Mouse (Mus musculus): Measurements from ENCODE around the gene Nmnat3. TPM values are rescaled to one million over a fixed set of nuclear protein-coding genes. Genes with fewer than 3 reads are reported as not detected.

Gene Nmnat3
- polyA plus RNA-seq, 1 experiment from 2014 or later, result 7.7 TPM

DNA sequence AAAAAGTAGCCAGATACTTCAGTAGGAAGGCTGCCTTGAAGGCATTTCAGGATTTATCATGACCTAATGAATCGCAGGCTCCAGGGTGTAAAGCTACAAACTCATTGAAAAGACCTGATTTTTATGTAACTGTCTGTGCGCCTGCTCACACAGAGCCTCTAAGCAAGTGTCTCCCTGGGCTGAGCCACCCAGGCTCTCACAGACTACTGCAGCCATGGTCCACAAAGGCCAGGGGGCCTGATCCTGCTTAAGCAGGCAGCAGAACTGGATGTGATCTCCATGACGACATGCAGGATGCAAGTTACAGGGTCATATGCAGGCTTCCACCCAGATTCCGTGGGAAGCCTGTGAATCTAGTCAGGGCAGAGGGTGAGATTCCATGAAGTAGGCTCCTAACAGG lies 106.3 kb downstream of the Nmnat3 start:
- H3K27me3 ChIP-seq (ENCODE audit: control insufficient read depth, insufficient read depth, low read length), result no peaks in the 10 kb centered on the region
- H3K9ac ChIP-seq (ENCODE audit: low read length), result no peak overlapping the region
- no peak overlapping the region for H3K4me2 ChIP-seq (replicated peaks; ENCODE audit: low read depth)
- WGBS, result 82% methylated on average over 4 of the region's 4 CpGs
- TF ChIP-seq CTCF (IDR thresholded peaks at IDR 0.05; ENCODE audit: low read depth) (no peak), EP300 (optimal IDR thresholded peaks at IDR 0.05) (no peak)
- H3K4me1 ChIP-seq (replicated peaks; ENCODE audit: control insufficient read depth, insufficient read depth), result no peaks in the 10 kb centered on the region
- no peaks in the 10 kb centered on the region for H3K36me3 ChIP-seq (ENCODE audit: control insufficient read depth, insufficient read depth, low read length)
- H3K27ac ChIP-seq (replicated peaks), result no peak overlapping the region
- H3K9me3 ChIP-seq (ENCODE audit: control insufficient read depth, low read length), result no peaks in the 10 kb centered on the region
- no peak overlapping the region for H3K4me3 ChIP-seq (ENCODE audit: low read depth, low read length)
- ATAC-seq (ENCODE audit: low FRiP score, low TSS enrichment), result no peak
- DNase-seq (ENCODE audit: low spot score), result no peak

DNA sequence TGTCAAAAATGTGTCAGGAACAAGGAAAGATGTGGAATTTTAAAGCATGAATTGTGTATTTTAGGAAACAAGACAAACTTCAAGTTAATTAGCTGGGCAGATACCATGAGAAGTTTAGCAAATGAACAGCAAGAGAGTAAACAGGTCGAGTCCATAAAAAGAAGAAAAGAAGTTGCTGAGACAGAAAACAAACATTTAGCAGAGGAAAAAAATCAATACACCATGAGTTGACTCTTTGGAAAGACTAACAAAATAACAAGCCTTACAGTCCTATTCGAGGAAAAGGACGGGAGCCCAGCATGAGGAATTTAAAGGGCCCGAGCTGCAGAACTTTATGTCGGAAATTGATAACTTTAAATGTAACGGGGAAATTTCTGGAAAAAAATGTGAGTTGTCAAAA lies 110.0 kb downstream of the Nmnat3 start:
- Histone ChIP-seq H3K9ac (ENCODE audit: low read length) (no peak overlapping the region), H3K4me3 (ENCODE audit: low read depth, low read length) (no peak overlapping the region), H3K4me1 (replicated peaks; ENCODE audit: control insufficient read depth, insufficient read depth) (no peaks in the 10 kb centered on the region), H3K4me2 (replicated peaks; ENCODE audit: low read depth) (no peak overlapping the region), H3K27ac (replicated peaks) (no peak overlapping the region), H3K9me3 (ENCODE audit: control insufficient read depth, low read length) (no peaks in the 10 kb centered on the region), H3K36me3 (ENCODE audit: control insufficient read depth, insufficient read depth, low read length) (no peaks in the 10 kb centered on the region), H3K27me3 (ENCODE audit: control insufficient read depth, insufficient read depth, low read length) (no peaks in the 10 kb centered on the region)
- ATAC-seq (ENCODE audit: low FRiP score, low TSS enrichment) (no peak), DNase-seq (ENCODE audit: low spot score) (no peak)
- TF ChIP-seq CTCF (IDR thresholded peaks at IDR 0.05; ENCODE audit: low read depth), result no peak
- no peak for TF ChIP-seq EP300 (optimal IDR thresholded peaks at IDR 0.05)
- 62% methylated on average over 6 of the region's 6 CpGs for WGBS

DNA sequence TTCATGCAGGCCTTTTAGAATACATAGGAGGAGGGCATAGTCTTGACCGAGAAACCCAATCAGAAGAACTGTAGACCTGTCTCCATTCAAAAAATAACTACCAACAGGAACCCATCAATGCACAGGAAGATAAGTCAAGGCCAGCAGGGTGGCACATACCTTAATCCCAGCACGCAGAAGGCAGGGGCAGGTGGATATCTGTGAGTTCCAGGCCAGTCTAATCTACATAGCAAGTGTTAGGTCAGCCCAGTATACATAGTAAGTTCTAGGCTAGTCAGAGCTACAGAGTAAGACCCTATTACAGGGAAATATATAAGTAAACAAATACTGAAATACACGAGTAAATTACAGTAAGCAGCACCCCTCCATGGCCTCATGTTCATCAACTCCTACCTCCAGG lies 110.6 kb downstream of the Nmnat3 start:
- H3K9ac ChIP-seq (ENCODE audit: low read length), result no peak overlapping the region
- DNase-seq (ENCODE audit: low spot score), result no peak
- no peak for ATAC-seq (ENCODE audit: low FRiP score, low TSS enrichment)
- no peak overlapping the region for H3K27ac ChIP-seq (replicated peaks)
- no peaks in the 10 kb centered on the region for H3K27me3 ChIP-seq (ENCODE audit: control insufficient read depth, insufficient read depth, low read length)
- no peak for TF ChIP-seq EP300 (optimal IDR thresholded peaks at IDR 0.05)
- TF ChIP-seq CTCF (IDR thresholded peaks at IDR 0.05; ENCODE audit: low read depth), result no peak
- H3K4me2 ChIP-seq (replicated peaks; ENCODE audit: low read depth), result no peak overlapping the region
- no peaks in the 10 kb centered on the region for H3K9me3 ChIP-seq (ENCODE audit: control insufficient read depth, low read length)
- H3K4me3 ChIP-seq (ENCODE audit: low read depth, low read length), result no peak overlapping the region
- no peaks in the 10 kb centered on the region for H3K36me3 ChIP-seq (ENCODE audit: control insufficient read depth, insufficient read depth, low read length)
- WGBS, result 59% methylated on average over 3 of the region's 3 CpGs
- H3K4me1 ChIP-seq (replicated peaks; ENCODE audit: control insufficient read depth, insufficient read depth), result no peaks in the 10 kb centered on the region

DNA sequence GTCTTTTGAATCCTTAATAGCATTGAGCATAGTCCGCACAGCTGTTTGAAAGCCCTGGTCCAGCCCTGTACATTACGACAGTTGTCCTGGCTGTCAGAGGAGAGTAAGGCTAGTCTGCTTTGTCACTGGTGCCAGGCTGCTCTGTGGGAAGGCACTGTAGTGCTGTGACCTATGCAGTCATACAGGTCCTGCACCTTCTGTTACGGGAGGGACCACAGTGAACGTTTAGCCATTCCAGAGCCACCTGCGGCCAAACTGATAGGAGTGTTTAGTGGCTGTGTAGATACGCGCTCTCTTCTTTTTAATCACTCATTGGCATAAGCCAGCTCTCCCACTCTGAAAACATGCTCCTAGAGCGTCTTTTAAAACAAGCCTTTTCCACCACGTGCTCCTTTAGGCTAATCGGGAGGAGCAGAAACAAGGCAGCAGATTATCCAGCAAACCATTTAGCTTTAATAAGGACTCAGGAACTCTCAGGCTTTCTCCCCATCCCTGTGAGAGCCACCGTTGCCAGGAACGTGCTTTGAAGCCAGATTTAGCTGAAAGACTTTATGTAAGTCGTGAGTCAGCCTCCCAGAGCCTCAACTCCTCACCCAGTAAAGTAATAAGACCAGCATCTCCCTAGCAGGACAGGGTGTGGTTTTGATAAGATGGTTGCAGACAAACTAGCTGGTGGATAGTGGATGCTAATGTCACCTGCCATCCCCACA lies 113.1 kb downstream of the Nmnat3 start:
- H3K36me3 ChIP-seq (ENCODE audit: control insufficient read depth, insufficient read depth, low read length), result no peaks in the 10 kb centered on the region
- no peaks in the 10 kb centered on the region for H3K27me3 ChIP-seq (ENCODE audit: control insufficient read depth, insufficient read depth, low read length)
- no peak overlapping the region for H3K9ac ChIP-seq (ENCODE audit: low read length)
- no peak for TF ChIP-seq CTCF (IDR thresholded peaks at IDR 0.05; ENCODE audit: low read depth)
- TF ChIP-seq EP300 (optimal IDR thresholded peaks at IDR 0.05), result no peak
- no peak overlapping the region for H3K27ac ChIP-seq (replicated peaks)
- no peak overlapping the region for H3K4me3 ChIP-seq (ENCODE audit: low read depth, low read length)
- peak; percentile 57; the same call in 1 of the 2 replicates for ATAC-seq (ENCODE audit: low FRiP score, low TSS enrichment)
- WGBS, result 66% methylated on average over 13 of the region's 13 CpGs
- DNase-seq (ENCODE audit: low spot score), result no peak
- H3K9me3 ChIP-seq (ENCODE audit: control insufficient read depth, low read length), result no peaks in the 10 kb centered on the region
- H3K4me2 ChIP-seq (replicated peaks; ENCODE audit: low read depth), result no peak overlapping the region
- H3K4me1 ChIP-seq (replicated peaks; ENCODE audit: control insufficient read depth, insufficient read depth), result no peaks in the 10 kb centered on the region

DNA sequence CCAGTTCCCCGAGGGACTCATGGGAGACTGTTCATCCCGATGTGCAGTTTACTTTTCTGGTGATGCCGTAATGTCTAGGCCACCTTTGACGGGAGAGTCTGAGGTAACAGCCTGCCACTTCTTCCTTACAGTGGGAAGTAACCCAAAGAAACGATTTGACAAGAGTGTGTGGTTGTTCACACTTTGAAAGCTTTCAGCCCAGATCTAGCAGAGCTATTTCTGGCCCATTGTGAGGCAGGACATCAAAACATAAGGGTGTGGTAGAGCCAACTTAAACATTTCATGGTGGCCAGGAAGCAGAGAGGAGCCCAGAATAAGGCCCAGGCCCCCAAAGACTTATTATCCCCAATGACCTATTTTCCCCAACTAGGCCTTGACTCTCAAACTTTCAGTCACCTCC lies 114.4 kb downstream of the Nmnat3 start:
- ATAC-seq (ENCODE audit: low FRiP score, low TSS enrichment), result no peak
- Histone ChIP-seq H3K9me3 (ENCODE audit: control insufficient read depth, low read length) (no peaks in the 10 kb centered on the region), H3K27me3 (ENCODE audit: control insufficient read depth, insufficient read depth, low read length) (no peaks in the 10 kb centered on the region), H3K27ac (replicated peaks) (no peak overlapping the region), H3K4me3 (ENCODE audit: low read depth, low read length) (no peak overlapping the region), H3K4me1 (replicated peaks; ENCODE audit: control insufficient read depth, insufficient read depth) (no peaks in the 10 kb centered on the region), H3K4me2 (replicated peaks; ENCODE audit: low read depth) (no peak overlapping the region), H3K9ac (ENCODE audit: low read length) (no peak overlapping the region), H3K36me3 (ENCODE audit: control insufficient read depth, insufficient read depth, low read length) (no peaks in the 10 kb centered on the region)
- TF ChIP-seq EP300 (optimal IDR thresholded peaks at IDR 0.05) (no peak), CTCF (IDR thresholded peaks at IDR 0.05; ENCODE audit: low read depth) (no peak)
- 77% methylated on average over 5 of the region's 5 CpGs for WGBS
- DNase-seq (ENCODE audit: low spot score), result no peak

DNA sequence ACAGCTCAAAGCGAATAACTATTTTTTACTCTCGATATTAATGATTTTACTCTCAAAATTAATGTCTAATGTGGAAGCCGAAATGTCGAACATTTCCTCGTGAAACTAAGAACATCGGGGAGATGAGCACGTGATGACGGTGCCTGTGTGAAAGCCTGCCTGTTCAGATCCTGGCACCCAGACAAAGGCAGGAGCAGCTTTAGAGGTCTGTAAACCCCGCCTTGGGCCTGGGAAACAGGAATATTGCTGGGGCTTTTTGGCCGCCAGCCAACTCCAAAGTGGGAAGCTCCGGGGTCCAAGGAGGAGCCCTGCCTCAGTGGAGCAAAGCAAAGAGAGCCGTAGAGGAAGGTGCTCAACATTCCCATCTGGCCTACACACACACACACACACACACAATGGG lies 120.5 kb downstream of the Nmnat3 start:
- H3K4me2 ChIP-seq (replicated peaks; ENCODE audit: low read depth), result no peak overlapping the region
- 64% methylated on average over 12 of the region's 12 CpGs for WGBS
- no peaks in the 10 kb centered on the region for H3K4me1 ChIP-seq (replicated peaks; ENCODE audit: control insufficient read depth, insufficient read depth)
- no peaks in the 10 kb centered on the region for H3K9me3 ChIP-seq (ENCODE audit: control insufficient read depth, low read length)
- H3K36me3 ChIP-seq (ENCODE audit: control insufficient read depth, insufficient read depth, low read length), result no peaks in the 10 kb centered on the region
- DNase-seq (ENCODE audit: low spot score) (no peak), ATAC-seq (ENCODE audit: low FRiP score, low TSS enrichment) (no peak)
- H3K27ac ChIP-seq (replicated peaks), result no peak overlapping the region
- TF ChIP-seq CTCF (IDR thresholded peaks at IDR 0.05; ENCODE audit: low read depth) (no peak), EP300 (optimal IDR thresholded peaks at IDR 0.05) (no peak)
- H3K27me3 ChIP-seq (ENCODE audit: control insufficient read depth, insufficient read depth, low read length), result no peaks in the 10 kb centered on the region
- no peak overlapping the region for H3K4me3 ChIP-seq (ENCODE audit: low read depth, low read length)
- H3K9ac ChIP-seq (ENCODE audit: low read length), result no peak overlapping the region

Data from stomach, postnatal 0 days (tissue).